Mouse (Mus musculus) spleen, embryonic (tissue): ENCODE measurements around the gene Olfr750.

Experiments
- CTCF ChIA-PET: fragments of 350-600 bp; sonication (Branson Sonifier 250); formaldehyde crosslinking; loops from one replicate; lab custom pipeline; 2022; lab: Charles Lee

Olfr750 gene

DNA sequence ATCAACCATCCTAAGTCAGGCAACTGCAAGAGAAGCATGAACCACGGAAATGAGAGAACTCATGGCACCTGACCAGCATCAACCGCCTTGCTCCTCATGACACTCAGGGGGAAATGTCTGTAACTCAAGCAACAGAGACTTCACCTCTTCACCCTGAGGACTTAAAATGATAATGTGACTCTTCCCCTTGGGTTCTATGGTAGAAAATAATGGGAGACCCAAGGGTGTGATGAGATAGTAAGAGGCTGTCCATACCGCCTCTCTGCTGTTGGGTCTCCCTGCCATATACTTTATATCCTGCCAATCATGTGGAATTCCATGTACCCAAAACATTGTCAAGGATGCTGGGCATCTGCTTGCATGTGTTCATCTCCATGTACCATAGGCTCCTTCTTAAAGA, at the start of gene Olfr750:
Gene Olfr750 (minus strand): TSS at position 101 of the 400 bp plus-strand sequence.
- CTCF ChIA-PET = no interaction called here

DNA sequence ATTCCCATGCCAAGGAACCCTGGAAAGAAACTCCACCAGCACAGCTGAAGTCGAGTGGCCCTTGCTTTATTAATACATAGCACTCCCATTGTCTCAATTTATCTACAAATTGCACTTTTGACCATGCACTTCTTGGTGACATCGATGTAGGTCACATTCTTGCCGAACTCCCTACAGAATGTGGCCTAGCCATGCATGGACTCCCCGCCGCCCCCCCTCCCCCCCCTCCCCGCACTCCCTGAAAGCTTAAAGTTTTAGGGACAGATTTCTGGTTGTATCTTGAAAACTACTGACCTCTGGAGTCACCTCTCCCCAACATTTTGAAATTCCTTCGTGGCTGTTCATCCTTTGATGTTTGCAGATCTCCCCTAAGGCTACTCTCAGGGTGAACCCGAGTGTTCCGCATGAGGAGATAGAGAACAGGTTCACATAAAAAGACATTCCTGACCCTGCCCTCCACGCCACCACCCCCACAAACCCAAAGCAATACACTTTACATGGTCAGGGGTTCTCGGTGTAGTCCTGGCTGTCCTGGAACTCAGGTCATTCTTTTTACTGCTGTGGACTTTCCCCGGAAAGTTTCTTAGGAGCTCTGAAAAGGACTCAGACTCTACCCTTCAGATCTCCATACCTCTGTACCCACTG, 39.8 kb upstream of the Olfr750 start, which contains the start of gene Eddm3b:
Gene Eddm3b (plus strand): TSS at position 511 of the 645 bp plus-strand sequence.
- CTCF ChIA-PET = no interaction called here

DNA sequence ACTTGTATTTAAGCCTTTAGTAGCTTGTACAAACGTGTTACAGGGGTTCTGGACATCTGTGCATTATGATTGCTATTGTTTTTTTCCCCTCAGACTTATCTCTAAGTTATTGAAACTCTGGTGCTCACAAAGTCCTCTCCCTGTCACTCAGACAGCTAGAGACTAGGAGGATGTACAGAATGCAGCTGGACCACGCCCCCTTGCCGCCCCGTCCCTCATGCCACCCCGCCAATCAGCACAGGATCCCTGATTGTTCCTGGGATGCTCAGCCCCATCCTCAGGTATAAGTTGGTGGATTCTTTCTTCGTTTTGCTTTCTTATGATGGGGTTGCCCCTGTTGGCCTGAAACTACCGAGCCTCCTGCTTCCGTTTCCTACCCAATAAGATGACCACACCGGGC, 39.2 kb upstream of the Olfr750 start:
- CTCF ChIA-PET = interaction anchor here (0.7 kb wide), 1 partner anchor 245 kb away, joined by 4 read pairs; no protein-coding TSS in a partner anchor

DNA sequence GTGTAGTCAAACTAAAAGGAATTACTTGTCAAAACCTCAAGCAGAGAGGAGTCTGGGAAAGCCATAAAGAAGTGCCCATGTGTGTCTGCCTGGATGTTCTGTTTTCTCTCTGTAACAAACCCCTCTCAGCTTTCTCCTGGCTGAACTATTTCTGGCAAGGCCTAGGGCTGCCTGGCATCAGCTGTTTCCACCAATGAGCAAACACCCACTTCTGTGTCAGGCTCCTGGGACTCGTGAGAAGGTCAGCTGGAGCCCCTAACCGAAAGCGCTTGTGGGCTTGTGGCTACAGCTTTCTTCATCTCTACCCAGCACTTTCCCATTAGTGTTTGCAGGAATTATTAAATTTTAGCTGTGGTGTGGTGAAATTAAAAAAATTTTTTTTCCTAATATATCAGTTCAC, 37.7 kb upstream of the Olfr750 start:
- CTCF ChIA-PET = no interaction called here

DNA sequence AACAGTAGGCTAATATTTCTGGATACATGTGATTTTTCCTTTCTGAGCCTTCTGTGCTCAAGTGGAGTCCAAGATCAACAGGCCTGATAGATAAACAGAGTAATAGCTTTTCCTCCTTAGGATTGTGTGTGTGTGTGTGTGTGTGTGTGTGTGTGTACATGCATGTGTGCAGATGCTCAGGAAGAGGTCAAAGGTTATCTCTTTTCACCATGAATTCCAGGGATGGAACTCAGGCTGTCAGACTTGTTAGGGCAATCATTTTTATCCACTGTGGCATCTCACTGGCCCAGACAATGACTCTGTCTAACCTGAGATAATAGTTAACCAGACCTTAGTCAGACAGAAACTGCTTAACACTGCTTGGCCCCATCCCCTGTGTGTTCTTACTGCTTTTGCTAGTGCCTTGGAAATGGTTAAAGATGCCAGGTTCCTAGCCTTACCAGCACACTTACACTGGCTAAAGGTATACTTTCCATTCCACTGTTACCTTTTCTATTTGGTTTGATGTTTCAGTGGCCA, 32.3 kb upstream of the Olfr750 start:
- CTCF ChIA-PET = no interaction called here

GRCm38 (mm10) chr14:51104366-51104765, 30.1 kb upstream of the Olfr750 start:
- CTCF ChIA-PET = interaction anchor here (1.5 kb wide), 1 partner anchor 24 kb away, joined by 3 read pairs; no protein-coding TSS in a partner anchor

DNA sequence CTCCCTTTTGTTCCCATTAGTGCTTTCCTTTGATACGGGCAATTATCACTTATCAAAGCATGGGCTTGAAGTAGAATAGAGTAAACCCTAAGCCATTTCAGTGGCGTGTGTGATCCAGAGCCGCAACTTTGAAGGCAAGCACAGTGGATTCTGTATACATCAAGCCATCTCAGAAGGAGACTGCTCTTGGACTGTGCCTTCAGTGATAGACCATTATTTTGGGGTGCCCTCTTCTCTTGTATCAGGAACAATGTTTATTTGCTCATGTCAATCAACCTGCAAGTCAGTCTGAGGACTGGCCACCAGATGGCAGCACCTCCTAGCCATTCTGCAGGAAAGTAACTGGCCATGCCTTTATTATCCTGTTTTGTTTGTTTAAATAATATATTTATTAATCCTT, 29.0 kb upstream of the Olfr750 start:
- CTCF ChIA-PET = interaction anchor here (1.5 kb wide), 1 partner anchor 25 kb away, joined by 3 read pairs; no protein-coding TSS in a partner anchor

DNA sequence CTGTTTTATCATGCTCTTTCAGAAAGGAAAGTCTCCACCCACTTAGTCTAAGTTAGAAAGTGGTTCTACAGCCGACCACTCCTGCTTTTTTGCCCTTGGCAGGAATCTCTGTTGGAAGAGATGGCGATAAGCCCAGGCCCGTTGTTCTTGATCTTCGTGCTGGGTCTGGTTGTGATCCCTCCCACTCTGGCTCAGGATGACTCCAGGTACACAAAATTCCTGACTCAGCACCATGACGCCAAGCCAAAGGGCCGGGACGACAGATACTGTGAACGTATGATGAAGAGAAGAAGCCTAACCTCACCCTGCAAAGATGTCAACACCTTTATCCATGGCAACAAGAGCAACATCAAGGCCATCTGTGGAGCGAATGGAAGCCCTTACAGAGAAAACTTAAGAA, 27.0 kb upstream of the Olfr750 start:
- CTCF ChIA-PET = no interaction called here

DNA sequence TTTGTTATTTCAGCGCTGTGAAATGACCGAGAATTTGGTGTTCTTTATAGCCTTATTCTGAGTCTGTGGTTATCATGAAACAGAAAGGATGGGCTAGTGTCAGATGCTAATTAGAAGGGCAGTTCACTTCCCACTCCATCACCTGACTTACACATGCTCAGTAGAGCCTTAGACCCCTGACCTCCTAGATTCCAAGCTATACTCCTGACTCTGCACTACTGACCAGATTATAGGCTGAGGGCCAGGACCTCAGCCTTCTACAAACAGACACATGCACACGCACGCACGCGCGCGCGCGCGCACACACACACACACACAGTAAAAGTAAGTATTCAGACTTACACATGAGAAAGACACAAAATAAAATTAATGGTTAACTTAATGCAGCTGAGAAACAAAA, 24.7 kb upstream of the Olfr750 start:
- CTCF ChIA-PET = no interaction called here

DNA sequence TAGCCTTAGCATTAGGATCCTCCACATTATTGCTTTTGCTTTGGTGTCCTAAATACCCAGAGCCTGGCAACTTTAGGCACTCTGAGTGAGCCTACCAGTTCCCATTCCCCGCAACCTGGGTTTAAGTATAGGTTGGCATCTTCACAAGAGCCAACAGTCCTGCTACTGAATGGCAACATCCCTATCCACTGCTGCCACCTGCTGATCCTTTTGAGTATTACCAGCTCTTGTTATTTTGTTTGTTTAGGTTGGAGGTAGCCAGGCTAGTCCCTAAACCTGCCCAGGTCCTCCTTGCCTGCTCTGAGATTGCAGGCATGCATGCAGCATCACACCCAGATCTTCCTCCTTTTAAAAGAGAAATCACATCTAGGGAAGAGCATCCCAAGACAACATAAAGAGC, 24.1 kb upstream of the Olfr750 start:
- CTCF ChIA-PET = interaction anchor here (0.6 kb wide), 1 partner anchor 30 kb away, joined by 3 read pairs; no protein-coding TSS in a partner anchor

GRCm38 (mm10) chr14:51095736-51096524, 21.7 kb upstream of the Olfr750 start:
- CTCF ChIA-PET = interaction anchor here (0.7 kb wide), 2 partner anchors 45 to 146 kb away, joined by 10 to 21 read pairs; no protein-coding TSS in a partner anchor

GRCm38 (mm10) chr14:51094921-51095320, 20.7 kb upstream of the Olfr750 start:
- CTCF ChIA-PET = interaction anchor here (0.7 kb wide), 2 partner anchors 44 to 147 kb away, joined by 10 to 21 read pairs; no protein-coding TSS in a partner anchor

- CTCF ChIA-PET = interaction anchor here (0.7 kb wide), 1 partner anchor 29 kb away, joined by 7 read pairs; no protein-coding TSS in a partner anchor
These were observed 20.1 kb upstream of the Olfr750 start for GRCm38 (mm10) chr14:51094096-51094875.

DNA sequence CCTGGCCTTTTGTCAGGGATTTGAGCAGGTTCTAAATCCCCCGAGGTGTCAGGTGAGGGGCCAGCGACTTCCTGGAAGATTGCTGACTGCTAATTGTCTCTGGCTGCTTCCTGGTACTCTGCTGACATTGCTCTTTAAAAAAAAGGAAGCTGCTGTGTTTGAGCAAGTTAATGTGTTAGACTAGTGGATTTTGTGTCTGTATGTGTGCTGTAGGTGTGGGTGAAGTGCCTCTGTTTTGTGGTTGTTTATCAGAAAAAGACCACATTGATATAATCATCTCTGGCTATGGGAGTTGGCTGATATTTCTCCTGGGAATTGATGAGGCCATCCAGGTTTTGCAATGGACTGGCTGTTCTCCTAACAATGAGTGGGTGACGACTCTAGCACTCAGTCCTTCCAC, 19.3 kb upstream of the Olfr750 start:
- CTCF ChIA-PET = interaction anchor here (0.7 kb wide), 1 partner anchor 28 kb away, joined by 7 read pairs; no protein-coding TSS in a partner anchor

- CTCF ChIA-PET = no interaction called here
These were observed 17.9 kb upstream of the Olfr750 start for GRCm38 (mm10) chr14:51092073-51092620.

- CTCF ChIA-PET = interaction anchor here (1.4 kb wide), 1 partner anchor 27 kb away, joined by 3 read pairs; no protein-coding TSS in a partner anchor
These were observed 17.0 kb upstream of the Olfr750 start, which contains the start of the genes Rnase4 and Ang for GRCm38 (mm10) chr14:51090921-51091900. TSS of gene Rnase4 (plus strand) at chr14:51091077. TSS of gene Ang (plus strand) at chr14:51091150.

DNA sequence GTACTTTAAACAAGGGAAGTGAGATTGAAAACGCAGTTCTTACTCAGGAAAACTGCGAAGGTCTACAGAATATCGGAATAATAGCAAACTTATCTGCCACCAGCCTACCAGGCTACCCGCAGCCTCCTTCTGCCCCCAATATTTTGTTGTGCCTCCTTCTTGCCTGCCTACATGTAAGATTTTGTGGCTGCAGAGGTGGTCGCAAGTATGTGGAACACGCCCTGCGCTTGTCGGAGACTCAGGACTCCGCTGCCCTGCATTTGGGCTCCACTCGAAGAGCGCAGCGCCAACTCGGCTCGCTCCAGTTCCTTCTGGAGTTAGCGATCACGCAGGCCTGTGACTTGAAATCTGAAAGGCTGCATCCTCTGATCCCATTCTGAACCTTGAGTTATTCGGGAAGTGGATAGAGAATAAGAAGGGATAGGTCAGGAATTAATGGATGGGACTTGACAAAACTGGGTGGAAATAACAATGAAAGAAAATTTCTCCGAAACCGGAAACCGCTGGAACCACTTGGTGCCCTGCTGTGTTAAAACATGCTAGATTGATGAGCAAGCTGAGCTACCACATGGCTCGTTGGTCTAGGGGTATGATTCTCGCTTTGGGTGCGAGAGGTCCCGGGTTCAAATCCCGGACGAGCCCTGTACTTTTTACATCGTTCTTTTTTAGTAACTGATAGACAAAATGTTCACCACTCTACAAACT, 16.0 kb upstream of the Olfr750 start:
- CTCF ChIA-PET = interaction anchor here (1.4 kb wide), 1 partner anchor 26 kb away, joined by 3 read pairs; no protein-coding TSS in a partner anchor

GRCm38 (mm10) chr14:51089674-51090076, 15.4 kb upstream of the Olfr750 start:
- CTCF ChIA-PET = interaction anchor here (0.8 to 1.3 kb wide), 2 partner anchors 25 to 285 kb away, joined by 3 to 11 read pairs; no protein-coding TSS in a partner anchor
